17 mouse cellular contexts compared by ENCODE assay signal in genomic region chr7:19666750-19667149, GRCm38 (mm10). TPM values are rescaled to one million over a fixed set of nuclear protein-coding genes. Genes with fewer than 3 reads are reported as not detected.
DNase-seq lines count a peak whose midpoint lies in the region; ATAC-seq and TF ChIP-seq lines count a peak whose summit lies in the region.
"Had no signal": no experiment of that assay in that cellular context is flagged by ENCODE, and none has a peak within 500 bp of the region (broad histone marks: within the 10 kb centered on the region; RNA-seq: fewer than 3 reads in every experiment).

No protein-coding gene starts in this region.

- ATAC-seq in hindbrain, postnatal 0 days, result no peak
- ATAC-seq in erythroblast, adult 5-6 weeks (replicated peaks; ENCODE audit: low FRiP score, poor library complexity, severe bottlenecking), result no peak
- ATAC-seq: intestine, embryonic 16.5 days had no signal

- H3K36me3 ChIP-seq in hindbrain, postnatal 0 days (ENCODE audit: insufficient read depth, low read length), result no peaks in the 10 kb centered on the region; the same call in 1 of the 2 replicates
- H3K36me3 ChIP-seq in hindbrain, embryonic 10.5 days, result peaks cover 13% of the 10 kb centered on the region
- peaks cover 13% of the 10 kb centered on the region for H3K36me3 ChIP-seq in E14TG2a.4 (ENCODE audit: insufficient read depth, low read length)

- no peaks in the 10 kb centered on the region for H3K9me3 ChIP-seq in hindbrain, postnatal 0 days (ENCODE audit: low read length)
- H3K9me3 ChIP-seq in hindbrain, embryonic 10.5 days, result no peaks in the 10 kb centered on the region
- no peaks in the 10 kb centered on the region for H3K9me3 ChIP-seq in E14TG2a.4 (ENCODE audit: low read length)
- H3K9me3 ChIP-seq: heart, embryonic 13.5 days; limb, embryonic 15.5 days; neural tube, embryonic 15.5 days had no signal

- no peak overlapping the region; the same call in 1 of the 2 replicates for H3K27ac ChIP-seq in hindbrain, postnatal 0 days
- H3K27ac ChIP-seq in hindbrain, embryonic 10.5 days, result no peak overlapping the region
- H3K27ac ChIP-seq in brown adipose tissue, adult 24 weeks (replicated peaks; ENCODE audit: low read depth, low read length), result peak overlapping the region; percentile 58

- H3K9ac ChIP-seq in hindbrain, postnatal 0 days (replicated peaks; ENCODE audit: low read length), result no peak overlapping the region

- no peak overlapping the region for H3K4me3 ChIP-seq in hindbrain, postnatal 0 days (ENCODE audit: low read length)
- H3K4me3 ChIP-seq in hindbrain, embryonic 10.5 days, result no peak overlapping the region
- no peak overlapping the region for H3K4me3 ChIP-seq in E14TG2a.4 (replicated peaks; ENCODE audit: low read length)
- H3K4me3 ChIP-seq in brown adipose tissue, adult 24 weeks (ENCODE audit: insufficient read depth, low read depth, low read length), result no peak overlapping the region

- peak; percentile 42 for TF ChIP-seq CTCF in hindbrain, postnatal 0 days (IDR thresholded peaks at IDR 0.05; ENCODE audit: low read depth)
- TF ChIP-seq CTCF in E14TG2a.4 (conservative IDR thresholded peaks at IDR 0.05; ENCODE audit: low read length), result peak; percentile 27; the same call in 1 of the 2 replicates

- no peaks in the 10 kb centered on the region for H3K27me3 ChIP-seq in hindbrain, postnatal 0 days (ENCODE audit: insufficient read depth, low read length)
- H3K27me3 ChIP-seq in hindbrain, embryonic 10.5 days (ENCODE audit: insufficient read depth, poor library complexity, severe bottlenecking), result no peaks in the 10 kb centered on the region
- peaks cover 5% of the 10 kb centered on the region for H3K27me3 ChIP-seq in E14TG2a.4 (ENCODE audit: insufficient read depth, low read length)
- H3K27me3 ChIP-seq: heart, embryonic 13.5 days; limb, embryonic 15.5 days; neural tube, embryonic 15.5 days had no signal

- 62% methylated on average over 3 of the region's 3 CpGs for WGBS in hindbrain, postnatal 0 days
- 66% methylated on average over 3 of the region's 3 CpGs for WGBS in hindbrain, embryonic 10.5 days

- peaks cover 7% of the 10 kb centered on the region for H3K4me1 ChIP-seq in hindbrain, postnatal 0 days (ENCODE audit: insufficient read depth, low read length)
- peaks cover 31% of the 10 kb centered on the region for H3K4me1 ChIP-seq in hindbrain, embryonic 10.5 days (replicated peaks)
- peaks cover 45% of the 10 kb centered on the region for H3K4me1 ChIP-seq in E14TG2a.4 (replicated peaks; ENCODE audit: low read depth, low read length)
- peaks cover 8% of the 10 kb centered on the region for H3K4me1 ChIP-seq in brown adipose tissue, adult 24 weeks (ENCODE audit: control insufficient read depth, insufficient read depth, insufficient read length, low read length)

- peak; percentile 30 for DNase-seq in hindbrain, postnatal 0 days (ENCODE audit: low spot score)
- no peak for DNase-seq in hindbrain, embryonic 10.5 days (ENCODE audit: low spot score)
- DNase-seq in 416B (ENCODE audit: low read depth), result peak; percentile 71
- DNase-seq in adrenal gland, postnatal 10 days, result no peak
- DNase-seq in kidney, postnatal 10 days, result no peak
- DNase-seq: cerebellum, postnatal 14 days; thymus, adult 18-20 months had no signal

- H3K4me2 ChIP-seq in hindbrain, postnatal 0 days (ENCODE audit: low read depth, low read length), result no peak overlapping the region

RNA-seq across cellular contexts. Expression of gene Clptm1, which starts 1.9 kb away (rescaled TPM):
- total RNA-seq in hindbrain, postnatal 0 days (2014; rRNA removed), result 178 and 187 TPM in 2 replicates
- polyA plus RNA-seq in hindbrain, postnatal 0 days (2015; fragmentation: Nextera tagmentation; extraction: Ambion mirVana), result 135 and 142 TPM in 2 replicates
- polyA plus RNA-seq in hindbrain, embryonic 10.5 days (2016; fragmentation: Nextera tagmentation; extraction: Ambion mirVana), result 83.8 and 99.9 TPM in 2 replicates
- polyA plus RNA-seq in brown adipose tissue, adult 24 weeks (2012; ENCODE audit: insufficient read depth, insufficient read length, missing spikeins), result 72.2 and 77.2 TPM in 2 replicates
- total RNA-seq in adrenal gland, postnatal 10 days (2021), result 100 to 1,000 TPM; 108 to 117 TPM
- 10.0 and 23.2 TPM in 2 replicates for total RNA-seq in erythroblast, adult 5-6 weeks (2015; ENCODE audit: low replicate concordance)
- total RNA-seq in erythroblast, adult 5-6 weeks (2017; ENCODE audit: low replicate concordance), result 12.0 and 15.7 TPM in 2 replicates

RNA-seq across cellular contexts. Expression of gene Apoc2, which starts 11.0 kb away (rescaled TPM):
- not detected in 2 replicates for total RNA-seq in hindbrain, postnatal 0 days (2014; rRNA removed)
- 0.38 TPM in 1 of 2 replicates, not detected in the other for polyA plus RNA-seq in hindbrain, postnatal 0 days (2015; fragmentation: Nextera tagmentation; extraction: Ambion mirVana)
- 0.30 TPM in 1 of 2 replicates, not detected in the other for polyA plus RNA-seq in hindbrain, embryonic 10.5 days (2016; fragmentation: Nextera tagmentation; extraction: Ambion mirVana)
- polyA plus RNA-seq in brown adipose tissue, adult 24 weeks (2012; ENCODE audit: insufficient read depth, insufficient read length, missing spikeins), result 1.7 TPM in 1 of 2 replicates, not detected in the other
- total RNA-seq in adrenal gland, postnatal 10 days (2021), result 100 to 1,000 TPM in 1 of 2 experiments, 10 to 100 TPM in 1; 52.0 to 144 TPM
- total RNA-seq in erythroblast, adult 5-6 weeks (2015; ENCODE audit: low replicate concordance), result 10.4 and 16.1 TPM in 2 replicates
- total RNA-seq in erythroblast, adult 5-6 weeks (2017; ENCODE audit: low replicate concordance), result 4.7 and 8.3 TPM in 2 replicates
- total RNA-seq: layer of hippocampus, postnatal 25 days had no signal
- polyA plus RNA-seq: frontal cortex, adult 2 months had no signal

RNA-seq across cellular contexts. Expression of gene Gm44805, which starts 14.5 kb away (rescaled TPM):
- total RNA-seq in hindbrain, postnatal 0 days (2014; rRNA removed), result not detected in 2 replicates
- polyA plus RNA-seq in hindbrain, postnatal 0 days (2015; fragmentation: Nextera tagmentation; extraction: Ambion mirVana), result not detected in 2 replicates
- polyA plus RNA-seq in hindbrain, embryonic 10.5 days (2016; fragmentation: Nextera tagmentation; extraction: Ambion mirVana), result not detected in 2 replicates
- polyA plus RNA-seq in brown adipose tissue, adult 24 weeks (2012; ENCODE audit: insufficient read depth, insufficient read length, missing spikeins), result not detected in 2 replicates
- total RNA-seq in adrenal gland, postnatal 10 days (2021), result 1 to 10 TPM; 1.3 to 1.5 TPM
- total RNA-seq in erythroblast, adult 5-6 weeks (2015; ENCODE audit: low replicate concordance), result not detected in 2 replicates
- not detected in 2 replicates for total RNA-seq in erythroblast, adult 5-6 weeks (2017; ENCODE audit: low replicate concordance)
- total RNA-seq: layer of hippocampus, postnatal 25 days had no signal
- polyA plus RNA-seq: frontal cortex, adult 2 months; heart, embryonic 13.5 days; intestine, embryonic 16.5 days; limb, embryonic 15.5 days; midbrain, embryonic 10.5 days; neural tube, embryonic 15.5 days had no signal

RNA-seq across cellular contexts. Expression of gene Apoc4, which starts 14.5 kb away (rescaled TPM):
- not detected in 2 replicates for total RNA-seq in hindbrain, postnatal 0 days (2014; rRNA removed)
- not detected in 2 replicates for polyA plus RNA-seq in hindbrain, postnatal 0 days (2015; fragmentation: Nextera tagmentation; extraction: Ambion mirVana)
- polyA plus RNA-seq in hindbrain, embryonic 10.5 days (2016; fragmentation: Nextera tagmentation; extraction: Ambion mirVana), result not detected in 2 replicates
- polyA plus RNA-seq in brown adipose tissue, adult 24 weeks (2012; ENCODE audit: insufficient read depth, insufficient read length, missing spikeins), result not detected in 2 replicates
- 100 to 1,000 TPM; 211 to 416 TPM for total RNA-seq in adrenal gland, postnatal 10 days (2021)
- total RNA-seq in erythroblast, adult 5-6 weeks (2015; ENCODE audit: low replicate concordance), result not detected in 2 replicates
- not detected in 2 replicates for total RNA-seq in erythroblast, adult 5-6 weeks (2017; ENCODE audit: low replicate concordance)
- total RNA-seq: layer of hippocampus, postnatal 25 days had no signal
- polyA plus RNA-seq: frontal cortex, adult 2 months; midbrain, embryonic 10.5 days had no signal

RNA-seq across cellular contexts. Expression of gene Apoc1, which starts 25.7 kb away (rescaled TPM):
- 1.5 and 2.3 TPM in 2 replicates for total RNA-seq in hindbrain, postnatal 0 days (2014; rRNA removed)
- 13.9 and 14.2 TPM in 2 replicates for polyA plus RNA-seq in hindbrain, postnatal 0 days (2015; fragmentation: Nextera tagmentation; extraction: Ambion mirVana)
- 2.2 and 2.3 TPM in 2 replicates for polyA plus RNA-seq in hindbrain, embryonic 10.5 days (2016; fragmentation: Nextera tagmentation; extraction: Ambion mirVana)
- polyA plus RNA-seq in brown adipose tissue, adult 24 weeks (2012; ENCODE audit: insufficient read depth, insufficient read length, missing spikeins), result 1,406 and 1,867 TPM in 2 replicates
- total RNA-seq in adrenal gland, postnatal 10 days (2021), result 1,000 to 10,000 TPM in 1 of 2 experiments, 100 to 1,000 TPM in 1; 910 to 1,570 TPM
- 5.8 TPM in 1 of 2 replicates, not detected in the other for total RNA-seq in erythroblast, adult 5-6 weeks (2015; ENCODE audit: low replicate concordance)
- 3.6 TPM in 1 of 2 replicates, not detected in the other for total RNA-seq in erythroblast, adult 5-6 weeks (2017; ENCODE audit: low replicate concordance)

Comparison
In these comparisons a context has a peak if more than half of its experiments do, and no peak if none do; other contexts are left out.
1. DNase-seq: peak in hindbrain, postnatal 0 days (single experiment) and 416B (single experiment); none in hindbrain, embryonic 10.5 days (single experiment), adrenal gland, postnatal 10 days (single experiment) and kidney, postnatal 10 days (single experiment).